Mouse (Mus musculus) hindbrain, embryonic 13.5 days (tissue): ENCODE results near the gene Kdm4d. TPM values are rescaled to one million over a fixed set of nuclear protein-coding genes. Genes with fewer than 3 reads are reported as not detected.

ENCODE experiments used
- ATAC-seq: fragments of 200-750 bp; cut with Nextera tagmentation; 2 replicates; pipeline ENCODE4 v1.8.0; 2017; ENCODE audit warnings: moderate TSS enrichment; ENCODE audit not compliant: low FRiP score
- H3K27ac ChIP-seq: fragments of 300-500 bp; sonication (generic); 2 replicates; pipeline ENCODE4 v1.5.1; 2015; ENCODE audit warnings: inconsistent platforms, mild to moderate bottlenecking, moderate library complexity
- H3K27me3 ChIP-seq: fragments of 300-500 bp; sonication (generic); 2 replicates; pipeline ENCODE4 v1.6.1; 2015; ENCODE audit warnings: mild to moderate bottlenecking, inconsistent platforms
- H3K36me3 ChIP-seq: fragments of 300-500 bp; sonication (generic); 2 replicates; pipeline ENCODE4 v1.6.1; 2015; ENCODE audit warnings: mild to moderate bottlenecking, inconsistent platforms
- H3K4me1 ChIP-seq: fragments of 300-500 bp; sonication (generic); replicated peaks from 2 replicates; pipeline ENCODE4 v1.6.1; 2015; ENCODE audit warnings: inconsistent platforms
- H3K4me2 ChIP-seq: fragments of 300-500 bp; sonication (generic); 2 replicates; pipeline ENCODE4 v1.6.1; 2015; ENCODE audit warnings: inconsistent platforms, mild to moderate bottlenecking, moderate library complexity
- H3K4me3 ChIP-seq: fragments of 300-500 bp; sonication (generic); 2 replicates; pipeline ENCODE4 v1.5.1; 2015; ENCODE audit warnings: mild to moderate bottlenecking, inconsistent platforms
- H3K9ac ChIP-seq: fragments of 300-500 bp; sonication (generic); 2 replicates; pipeline ENCODE4 v1.6.1; 2015; ENCODE audit warnings: mild to moderate bottlenecking, inconsistent platforms
- H3K9me3 ChIP-seq: fragments of 300-500 bp; sonication (generic); 2 replicates; pipeline ENCODE4 v1.6.1; 2016; ENCODE audit warnings: inconsistent platforms
- WGBS: fragments of 180-500 bp; shearing (Covaris S2); methylation state at CpG from one replicate; pipeline ENCODE4 v1.1.7; 2015; 5-methylcytosine and 5-hydroxymethylcytosine counted together
- polyA plus RNA-seq: library from polyadenylated mRNA; unstranded; fragments of >200 nt; fragmentation: Nextera tagmentation; extraction: Ambion mirVana; gene quantifications from 2 replicates; pipeline ENCODE4 v1.2.1, GENCODE M21; 2015

Gene Kdm4d
- polyA plus RNA-seq, result 0.36 and 0.58 TPM in 2 replicates

DNA sequence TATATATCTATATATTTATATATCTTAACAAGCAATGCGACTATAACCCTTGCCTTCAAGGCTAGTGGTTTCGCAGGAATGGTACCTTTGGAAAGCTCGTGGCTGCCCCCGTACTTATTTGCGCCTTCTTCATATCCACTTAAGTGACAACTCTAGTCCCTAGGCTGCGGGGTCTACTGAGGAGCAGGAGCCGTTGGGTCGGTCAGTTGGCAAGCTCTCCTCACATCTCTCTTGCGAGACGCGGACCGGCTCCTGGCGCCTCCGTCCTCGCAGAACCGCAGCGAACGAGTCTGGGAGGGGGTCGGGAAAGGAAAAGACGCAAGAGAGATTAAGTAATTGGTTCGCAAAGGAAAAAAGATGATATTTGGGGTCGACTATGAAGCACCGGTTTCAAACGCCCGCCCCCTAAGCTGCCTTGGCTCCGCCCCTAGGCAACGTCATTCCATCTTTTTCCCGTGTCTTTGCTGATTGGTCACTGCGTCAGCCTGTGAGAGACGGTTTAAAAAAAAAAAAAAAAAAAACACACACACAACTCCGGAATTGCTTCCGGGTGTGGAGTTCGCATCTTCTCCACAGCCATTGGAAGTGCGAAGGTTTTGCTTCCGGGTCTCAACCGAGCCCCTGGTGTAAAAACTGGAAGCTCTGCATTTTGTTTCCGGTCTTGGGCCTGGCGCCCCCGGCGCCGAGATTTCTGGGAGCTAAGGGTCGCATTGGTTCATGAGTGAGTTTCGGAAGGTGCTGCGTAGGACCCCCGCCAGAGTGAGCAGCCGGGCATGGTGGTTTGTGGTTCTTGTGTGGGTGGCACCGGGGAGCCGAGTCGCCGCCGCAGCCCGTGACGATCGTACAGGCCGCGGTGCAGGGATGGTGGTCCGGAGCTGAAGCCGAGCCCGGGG, at the start of gene Kdm4d, which contains the start of gene Cwc15:
Kdm4d (minus strand) TSS at position 460 of the 893 bp plus-strand sequence.
Cwc15 (plus strand) TSS at position 595 of the 893 bp plus-strand sequence.
- no peaks in the 10 kb centered on the region for H3K27me3 ChIP-seq
- peak within 1 kb of the TSS; percentile 78 for H3K9ac ChIP-seq
- H3K4me3 ChIP-seq, result peak within 1 kb of the TSS; percentile 64
- H3K36me3 ChIP-seq, result peaks cover 28% of the 10 kb centered on the region
- peak; percentile 98 for ATAC-seq
- peaks cover 15% of the 10 kb centered on the region for H3K4me1 ChIP-seq
- WGBS, result under 1% methylated on average over 59 of the region's 59 CpGs
- H3K27ac ChIP-seq, result peak within 1 kb of the TSS; percentile 85
- H3K9me3 ChIP-seq, result no peaks in the 10 kb centered on the region
- H3K4me2 ChIP-seq, result peak within 1 kb of the TSS; percentile 80

DNA sequence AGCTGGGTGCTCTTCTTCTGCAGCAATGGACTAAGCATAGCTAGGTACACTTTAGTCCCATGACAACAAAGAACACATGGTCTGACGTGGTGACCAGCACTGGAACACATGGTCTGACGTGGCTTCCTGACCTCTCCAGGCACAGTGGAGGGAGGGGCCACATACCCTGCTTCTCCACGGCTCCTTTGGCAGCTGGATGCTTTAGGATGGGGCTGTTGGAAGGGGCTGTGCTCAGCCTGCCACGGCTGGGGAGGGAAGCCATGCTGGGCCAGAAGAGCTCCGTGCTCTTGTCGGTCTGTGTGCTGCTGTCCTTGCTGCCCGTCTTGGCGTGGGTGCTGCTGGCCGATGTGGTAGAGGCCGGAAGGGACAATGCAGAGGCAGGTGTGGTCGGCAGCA, 48.1 kb upstream of the Kdm4d start:
- H3K4me2 ChIP-seq, result no peak overlapping the region
- WGBS, result 82% methylated on average over 11 of the region's 11 CpGs
- no peak overlapping the region for H3K9ac ChIP-seq
- no peak overlapping the region for H3K4me3 ChIP-seq
- ATAC-seq, result peak; percentile 57; the same call in 1 of the 2 replicates
- no peaks in the 10 kb centered on the region for H3K4me1 ChIP-seq
- no peak overlapping the region for H3K27ac ChIP-seq
- peaks cover 87% of the 10 kb centered on the region for H3K36me3 ChIP-seq
- H3K27me3 ChIP-seq, result no peaks in the 10 kb centered on the region
- no peaks in the 10 kb centered on the region for H3K9me3 ChIP-seq

DNA sequence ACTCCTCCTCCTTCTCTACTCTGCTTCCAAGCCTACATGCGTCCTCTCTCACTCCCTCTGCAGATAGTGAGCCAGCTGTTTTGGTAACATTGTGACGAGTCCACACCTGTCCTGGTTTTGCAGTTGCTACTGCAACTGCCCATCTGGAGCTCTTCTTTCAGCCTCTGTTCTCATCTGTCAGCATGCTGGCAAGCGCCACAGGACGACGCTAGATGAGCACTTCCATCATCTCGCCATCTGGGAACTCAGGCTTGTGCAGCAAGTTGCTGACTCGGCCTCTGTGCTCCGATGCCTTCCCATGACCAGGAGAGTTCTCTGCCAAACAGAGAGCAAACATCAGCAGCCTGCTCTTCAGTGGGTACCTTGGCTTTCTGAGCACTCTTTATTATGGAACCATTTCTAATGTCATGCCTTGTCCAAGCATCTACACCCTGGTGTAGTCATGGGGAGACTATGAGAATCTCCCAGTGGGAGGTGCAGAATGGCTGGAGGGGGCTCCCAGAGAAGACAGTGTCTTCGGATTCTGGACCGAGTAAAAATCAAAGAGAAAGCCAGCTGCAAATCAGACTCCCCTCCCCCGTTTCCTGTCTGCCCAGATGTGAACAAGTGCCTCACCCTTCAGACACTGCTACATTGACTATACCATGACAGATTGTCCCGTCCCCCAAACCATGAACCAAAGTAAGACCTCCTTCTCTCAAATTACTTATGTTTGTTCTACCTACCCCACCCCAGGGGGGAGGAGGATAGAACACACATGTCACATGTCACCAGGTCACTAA, 47.5 kb upstream of the Kdm4d start:
- Histone ChIP-seq H3K4me3 (no peak overlapping the region), H3K27ac (no peak overlapping the region; the same call in 1 of the 2 replicates), H3K4me2 (no peak overlapping the region), H3K9ac (no peak overlapping the region), H3K4me1 (no peaks in the 10 kb centered on the region), H3K27me3 (no peaks in the 10 kb centered on the region), H3K36me3 (peaks cover 85% of the 10 kb centered on the region), H3K9me3 (no peaks in the 10 kb centered on the region)
- 0 out of 2 replicates have a peak, but pooled peaks have one; percentile 28 for ATAC-seq
- 77% methylated on average over 12 of the region's 12 CpGs for WGBS

DNA sequence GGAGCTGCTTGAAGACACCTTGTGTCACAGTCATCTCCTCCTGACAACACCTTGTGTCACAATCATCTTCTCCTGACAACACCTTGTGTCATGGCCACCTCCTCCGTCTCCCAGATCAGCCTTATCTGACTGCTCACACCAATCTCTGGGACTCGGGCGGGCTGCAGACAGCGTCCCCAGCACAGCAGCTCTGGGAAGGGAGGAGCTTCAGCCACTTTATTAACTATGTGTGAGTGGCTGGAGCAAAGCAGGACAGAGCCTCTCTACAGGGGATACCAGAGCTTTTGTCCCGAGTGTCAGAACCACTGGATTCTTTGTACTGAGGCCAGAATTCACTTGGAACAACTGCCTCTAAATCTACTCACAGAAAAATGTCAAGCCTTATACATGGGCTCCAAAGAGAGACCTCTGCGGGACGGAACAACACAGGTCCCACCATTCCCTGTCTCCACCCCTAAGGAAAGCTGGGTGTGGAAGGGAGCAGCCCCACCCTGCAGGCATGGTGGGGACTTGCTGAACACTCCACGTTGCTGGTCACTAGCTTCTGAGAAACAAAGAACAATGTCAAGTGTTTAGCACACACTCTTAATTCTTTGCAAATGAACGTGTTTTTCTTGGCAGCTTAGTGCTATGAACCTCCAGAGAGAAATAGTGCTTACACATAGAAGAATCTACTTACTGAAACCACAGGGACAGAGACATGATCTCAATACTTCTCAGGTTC, 43.9 kb upstream of the Kdm4d start:
- H3K27ac ChIP-seq, result no peak overlapping the region
- H3K4me3 ChIP-seq, result no peak overlapping the region
- 58% methylated on average over 9 of the region's 9 CpGs for WGBS
- peaks cover 89% of the 10 kb centered on the region for H3K36me3 ChIP-seq
- H3K9me3 ChIP-seq, result no peaks in the 10 kb centered on the region
- H3K4me1 ChIP-seq, result no peaks in the 10 kb centered on the region
- H3K9ac ChIP-seq, result no peak overlapping the region
- no peaks in the 10 kb centered on the region for H3K27me3 ChIP-seq
- no peak for ATAC-seq
- H3K4me2 ChIP-seq, result no peak overlapping the region

DNA sequence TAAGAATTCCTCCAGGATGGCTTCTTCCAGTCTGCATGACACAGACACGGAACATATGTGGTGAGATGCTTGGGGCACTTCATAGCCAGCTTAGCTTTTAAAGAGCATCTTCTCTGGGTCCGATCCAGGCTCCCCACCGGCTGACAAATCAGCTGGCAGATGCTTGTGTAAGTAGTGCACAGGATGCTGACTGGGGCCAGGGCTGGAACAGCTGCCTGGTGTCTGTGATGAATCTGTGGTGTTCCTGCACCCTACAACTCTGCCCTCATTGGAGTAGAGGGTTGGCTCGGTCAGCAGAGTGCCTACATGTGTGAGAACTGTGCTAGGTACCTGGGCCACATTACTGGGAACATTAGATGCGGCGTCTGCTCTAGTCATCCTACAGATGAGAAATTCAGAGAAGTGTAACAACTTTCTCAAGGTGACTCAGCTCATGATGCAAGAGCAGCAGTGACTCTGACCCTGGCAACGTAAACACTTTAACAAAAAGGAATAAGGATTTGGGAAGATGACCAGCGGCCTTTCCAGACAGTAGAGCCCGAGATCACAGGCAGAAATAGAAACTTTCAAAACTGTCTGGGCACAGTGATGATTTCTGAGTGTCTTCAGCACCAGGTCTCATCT, 34.7 kb upstream of the Kdm4d start:
- Histone ChIP-seq H3K9me3 (no peaks in the 10 kb centered on the region), H3K9ac (no peak overlapping the region), H3K27ac (no peak overlapping the region), H3K36me3 (peaks cover 13% of the 10 kb centered on the region), H3K4me1 (peaks cover 9% of the 10 kb centered on the region), H3K27me3 (no peaks in the 10 kb centered on the region), H3K4me2 (no peak overlapping the region), H3K4me3 (no peak overlapping the region)
- peak; percentile 65; the same call in 1 of the 2 replicates for ATAC-seq
- 91% methylated on average over 9 of the region's 9 CpGs for WGBS

DNA sequence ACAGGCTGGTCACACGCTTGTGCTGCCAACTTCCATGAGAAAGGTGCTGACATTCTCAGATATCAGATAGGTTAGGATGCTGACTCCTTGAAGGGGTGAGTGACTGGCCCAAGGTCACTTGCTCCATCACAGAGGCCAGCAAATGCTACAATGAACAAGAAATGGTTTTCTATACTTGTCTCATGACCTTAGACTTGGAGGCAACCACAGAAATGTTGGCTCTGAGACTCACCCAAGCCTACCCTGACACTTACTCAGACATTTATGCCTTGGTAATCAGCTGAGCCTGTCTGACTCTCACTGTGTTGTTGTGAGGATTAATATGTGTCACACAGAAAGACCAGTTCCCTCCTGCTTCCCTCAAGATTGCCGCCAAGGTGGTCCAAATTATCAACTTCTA, 33.4 kb upstream of the Kdm4d start:
- H3K4me2 ChIP-seq, result no peak overlapping the region
- H3K27ac ChIP-seq, result no peak overlapping the region
- peaks cover 9% of the 10 kb centered on the region for H3K4me1 ChIP-seq
- no peak overlapping the region for H3K9ac ChIP-seq
- H3K9me3 ChIP-seq, result no peaks in the 10 kb centered on the region
- H3K4me3 ChIP-seq, result no peak overlapping the region
- ATAC-seq, result no peak
- 95% methylated on average over 2 of the region's 2 CpGs for WGBS
- H3K27me3 ChIP-seq, result no peaks in the 10 kb centered on the region
- H3K36me3 ChIP-seq, result 0 out of 2 replicates have a peak, but pooled peaks cover 1% of the 10 kb centered on the region

DNA sequence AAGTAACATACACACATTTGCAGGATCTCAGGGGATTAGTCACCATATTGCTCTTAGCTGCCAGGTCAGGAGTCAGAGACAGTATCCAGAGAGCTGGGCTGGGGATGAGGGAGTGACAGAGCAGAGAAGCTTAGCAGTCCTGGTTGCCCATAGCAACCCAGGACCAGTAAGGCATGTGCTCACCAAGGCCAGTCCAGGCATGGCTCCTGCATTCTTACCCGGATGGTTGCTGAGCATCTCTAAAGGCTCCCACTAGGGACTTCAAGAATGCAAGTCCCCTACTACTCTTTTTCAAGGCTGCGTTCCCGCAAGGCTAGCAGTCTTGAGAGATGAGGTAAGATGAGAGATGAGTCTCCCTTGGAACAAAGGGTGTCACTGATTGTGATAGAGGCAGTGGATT, 32.0 kb upstream of the Kdm4d start:
- 11% methylated on average over 3 of the region's 3 CpGs for WGBS
- ATAC-seq, result peak; percentile 74; the same call in 1 of the 2 replicates
- Histone ChIP-seq H3K4me1 (peaks cover 9% of the 10 kb centered on the region), H3K9me3 (no peaks in the 10 kb centered on the region), H3K4me2 (no peak overlapping the region), H3K9ac (no peak overlapping the region), H3K27ac (no peak overlapping the region), H3K4me3 (no peak overlapping the region), H3K27me3 (no peaks in the 10 kb centered on the region), H3K36me3 (no peaks in the 10 kb centered on the region)

DNA sequence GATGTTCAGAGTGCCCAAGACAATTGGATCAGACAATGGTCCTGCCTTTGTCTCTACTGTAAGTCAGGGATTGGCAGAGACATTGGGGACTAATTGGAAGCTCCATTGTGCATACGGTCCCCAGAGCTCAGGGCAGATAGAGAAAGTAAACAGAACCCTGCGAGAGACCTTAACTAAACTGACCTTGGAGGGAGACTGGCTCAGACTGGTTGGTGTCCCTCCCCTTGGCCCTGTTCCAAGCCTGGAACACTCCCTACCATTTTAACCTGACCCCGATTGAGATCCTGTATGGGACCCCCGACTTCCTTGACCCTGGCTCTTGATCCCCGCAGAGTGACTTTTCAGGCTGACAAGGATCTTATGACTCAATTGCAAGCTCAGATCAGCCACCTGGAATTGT, 29.7 kb upstream of the Kdm4d start:
- no peak overlapping the region for H3K4me3 ChIP-seq
- H3K4me1 ChIP-seq, result peaks cover 9% of the 10 kb centered on the region
- WGBS, result 78% methylated on average over 5 of the region's 5 CpGs
- no peaks in the 10 kb centered on the region for H3K36me3 ChIP-seq
- H3K9ac ChIP-seq, result no peak overlapping the region
- no peak for ATAC-seq
- H3K9me3 ChIP-seq, result no peaks in the 10 kb centered on the region
- H3K4me2 ChIP-seq, result no peak overlapping the region
- no peaks in the 10 kb centered on the region for H3K27me3 ChIP-seq
- H3K27ac ChIP-seq, result no peak overlapping the region

DNA sequence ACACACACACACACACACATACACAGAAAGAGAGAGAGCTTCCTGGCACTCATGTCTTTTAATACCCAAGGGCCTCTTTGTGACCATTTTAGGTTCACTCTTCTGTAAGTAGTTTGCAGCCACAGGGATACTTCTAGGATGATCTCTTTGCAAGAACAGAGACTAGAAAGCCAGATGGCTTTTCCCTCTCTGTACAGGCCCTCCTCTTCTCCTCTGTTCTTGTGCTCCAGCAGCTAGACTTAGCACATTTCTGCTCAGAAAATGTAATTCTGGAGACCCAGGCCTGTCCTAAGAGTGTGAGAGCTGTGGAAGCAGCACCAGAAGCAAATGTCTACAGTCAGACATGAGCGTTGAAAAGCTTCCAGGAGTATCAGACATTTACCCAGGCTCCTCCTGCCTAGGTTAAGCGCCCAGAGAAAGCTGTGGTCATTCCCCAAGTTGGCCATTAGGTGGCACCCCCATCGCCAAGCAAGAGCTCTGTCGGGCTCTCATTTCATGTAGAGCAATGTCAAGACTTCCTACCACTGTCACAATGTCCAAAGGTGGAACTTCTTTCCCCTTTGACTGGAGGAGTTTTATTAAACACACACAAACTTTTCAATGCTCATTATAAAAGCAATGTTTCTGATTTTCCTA, 23.2 kb upstream of the Kdm4d start:
- no peaks in the 10 kb centered on the region for H3K4me1 ChIP-seq
- no peaks in the 10 kb centered on the region for H3K9me3 ChIP-seq
- no peak overlapping the region for H3K27ac ChIP-seq
- no peaks in the 10 kb centered on the region for H3K36me3 ChIP-seq
- no peak overlapping the region for H3K9ac ChIP-seq
- peak; percentile 84 for ATAC-seq
- H3K27me3 ChIP-seq, result no peaks in the 10 kb centered on the region
- no peak overlapping the region for H3K4me3 ChIP-seq
- WGBS, result 15% methylated on average over 4 of the region's 4 CpGs
- no peak overlapping the region for H3K4me2 ChIP-seq

DNA sequence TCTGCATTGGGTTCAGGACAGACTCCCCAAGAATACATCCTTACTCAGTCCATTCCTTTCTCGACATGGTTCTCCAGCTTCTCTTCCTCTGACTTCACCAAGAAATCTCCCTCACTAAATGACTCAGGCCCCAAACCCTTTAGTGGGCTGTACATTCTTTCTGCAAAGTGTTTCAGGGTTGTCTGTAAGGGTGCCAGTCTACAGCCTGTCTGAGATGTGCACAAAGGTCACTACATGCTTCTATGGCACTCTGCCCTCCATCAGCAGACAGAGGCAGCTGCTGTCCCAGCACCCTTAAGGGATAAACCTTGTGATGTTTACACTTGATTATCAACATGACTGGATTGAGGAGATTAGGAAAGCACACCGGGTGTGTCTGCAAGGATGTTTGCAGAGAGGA, 21.4 kb upstream of the Kdm4d start:
- H3K36me3 ChIP-seq, result no peaks in the 10 kb centered on the region
- H3K4me3 ChIP-seq, result no peak overlapping the region
- H3K9ac ChIP-seq, result no peak overlapping the region
- H3K27ac ChIP-seq, result no peak overlapping the region
- no peak overlapping the region for H3K4me2 ChIP-seq
- H3K9me3 ChIP-seq, result no peaks in the 10 kb centered on the region
- no peaks in the 10 kb centered on the region for H3K4me1 ChIP-seq
- no peak for ATAC-seq
- 70% methylated on average over 2 of the region's 2 CpGs for WGBS
- no peaks in the 10 kb centered on the region for H3K27me3 ChIP-seq

DNA sequence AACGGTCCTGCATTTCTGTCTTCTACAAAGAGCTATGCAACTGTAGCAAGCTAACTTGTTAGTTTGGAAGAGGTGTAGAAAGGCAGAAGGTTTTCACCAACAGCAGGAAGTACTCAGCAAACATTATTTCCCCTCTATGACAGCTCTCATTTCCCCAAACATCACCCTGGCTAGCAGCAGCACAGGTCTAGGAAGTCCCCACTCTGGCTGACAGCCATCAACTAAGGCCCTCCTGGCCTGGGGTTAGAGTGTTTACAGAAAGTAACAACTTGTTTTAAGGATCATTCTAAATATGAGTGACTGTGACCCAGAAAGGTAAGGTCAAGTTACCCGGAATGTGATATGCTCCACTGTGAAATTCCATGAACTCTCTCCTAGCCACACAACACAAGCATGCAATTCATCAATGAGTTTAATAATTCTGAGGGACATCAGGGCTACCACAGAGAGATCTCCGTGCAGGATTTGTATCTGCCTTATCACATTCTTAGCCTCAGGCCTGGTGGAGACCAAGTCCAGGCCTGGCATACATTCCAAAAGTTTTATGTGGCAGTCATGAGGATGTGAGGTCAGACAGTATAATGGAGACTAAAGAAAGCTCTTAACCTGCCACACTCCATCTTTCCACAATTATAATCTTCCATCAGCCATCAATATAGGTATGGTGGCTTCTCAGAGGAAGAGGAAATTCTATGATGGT, 20.8 kb upstream of the Kdm4d start:
- Histone ChIP-seq H3K9ac (no peak overlapping the region), H3K9me3 (no peaks in the 10 kb centered on the region), H3K36me3 (no peaks in the 10 kb centered on the region), H3K27ac (no peak overlapping the region), H3K4me2 (no peak overlapping the region), H3K27me3 (no peaks in the 10 kb centered on the region), H3K4me1 (no peaks in the 10 kb centered on the region), H3K4me3 (no peak overlapping the region)
- ATAC-seq, result no peak
- 71% methylated on average over 3 of the region's 3 CpGs for WGBS
